Mouse (Mus musculus): Measurements from ENCODE around the gene Nprl3.

DNA sequence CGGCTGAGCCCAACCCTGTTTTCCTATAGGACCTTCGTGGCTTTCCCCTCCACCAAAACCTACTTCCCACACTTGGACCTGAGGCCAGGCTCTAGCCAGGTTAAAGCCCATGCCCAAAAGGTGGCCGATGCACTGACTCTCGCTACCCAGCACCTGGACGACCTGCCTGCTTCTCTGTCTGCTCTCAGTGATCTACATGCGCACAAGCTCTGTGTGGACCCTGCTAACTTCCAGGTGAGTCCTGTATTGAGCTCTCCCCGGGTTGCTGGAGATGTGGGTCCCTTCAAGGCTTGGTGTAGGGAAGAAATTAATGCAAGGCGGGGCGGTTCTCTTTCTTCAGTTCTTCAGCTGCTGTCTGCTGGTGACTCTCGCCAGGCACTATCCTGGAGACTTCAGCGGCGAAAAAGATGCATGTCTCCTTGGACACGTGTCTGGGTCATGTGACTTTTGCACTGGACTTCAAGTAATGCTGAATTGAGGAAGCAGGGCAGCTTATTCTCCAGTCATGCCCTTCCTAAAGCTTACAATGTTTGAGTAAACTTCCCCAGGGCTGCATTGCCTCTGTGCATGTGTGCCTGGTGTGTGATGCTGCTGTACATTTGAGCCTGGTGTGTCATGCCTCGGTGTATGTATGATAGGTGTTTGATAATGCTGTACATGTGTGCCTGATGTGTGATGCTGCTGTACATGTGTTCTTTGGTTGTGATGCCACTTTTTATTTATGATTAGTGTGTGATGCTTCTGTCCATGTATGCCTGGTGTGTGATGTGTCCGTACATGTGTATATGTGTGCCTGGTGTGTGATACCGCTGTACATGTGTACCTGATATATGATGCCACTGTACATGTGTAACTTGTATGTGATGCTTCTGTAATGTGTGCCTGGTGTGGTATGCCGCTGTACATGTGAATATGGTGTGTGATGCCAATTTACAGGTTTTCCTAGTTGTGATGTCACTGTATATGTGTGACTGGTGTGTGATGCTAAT lies 33.1 kb upstream of the Nprl3 start:
- no peak for TF ChIP-seq POLR2A (IDR thresholded peaks at IDR 0.05; ENCODE audit: low read depth, low read length)
- no peak for TF ChIP-seq CTCF (conservative IDR thresholded peaks at IDR 0.05; ENCODE audit: insufficient read depth, insufficient read length, low read depth, low read length)

All from kidney, adult 2 months (tissue).